Mouse (Mus musculus) hindbrain, embryonic 10.5 days (tissue): Measurements from ENCODE around the gene Nr2c1. TPM values are rescaled to one million over a fixed set of nuclear protein-coding genes. Genes with fewer than 3 reads are reported as not detected.

ENCODE experiments used
- DNase-seq: peaks from one replicate; pipeline ENCODE4 v3.0.0-alpha.2; 2017; ENCODE audit warnings: low spot score
- H3K27ac ChIP-seq: fragments of 300-500 bp; sonication (generic); 2 replicates; pipeline ENCODE4 v1.5.1; 2016; ENCODE audit warnings: mild to moderate bottlenecking, moderate library complexity
- H3K27me3 ChIP-seq: fragments of 300-500 bp; sonication (generic); 2 replicates; pipeline ENCODE4 v1.6.1; 2016; ENCODE audit warnings: mild to moderate bottlenecking; ENCODE audit not compliant: poor library complexity, insufficient read depth, severe bottlenecking
- H3K36me3 ChIP-seq: fragments of 300-500 bp; sonication (generic); 2 replicates; pipeline ENCODE4 v1.6.1; 2016; ENCODE audit warnings: mild to moderate bottlenecking, moderate library complexity
- H3K4me1 ChIP-seq: fragments of 300-500 bp; sonication (generic); replicated peaks from 2 replicates; pipeline ENCODE4 v1.6.1; 2016; ENCODE audit warnings: mild to moderate bottlenecking
- H3K4me3 ChIP-seq: fragments of 300-500 bp; sonication (generic); 2 replicates; pipeline ENCODE4 v1.5.1; 2016; ENCODE audit warnings: mild to moderate bottlenecking, moderate library complexity
- H3K9me3 ChIP-seq: fragments of 300-500 bp; sonication (generic); 2 replicates; pipeline ENCODE4 v1.6.1; 2016; ENCODE audit warnings: mild to moderate bottlenecking, moderate library complexity
- WGBS: fragments of 180-500 bp; shearing (Covaris S2); methylation state at CpG from one replicate; pipeline ENCODE4 v1.1.7; 2016; 5-methylcytosine and 5-hydroxymethylcytosine counted together
- polyA plus RNA-seq: library from polyadenylated mRNA; unstranded; fragments of >200 nt; fragmentation: Nextera tagmentation; extraction: Ambion mirVana; gene quantifications from 2 replicates; pipeline ENCODE4 v1.2.1, GENCODE M21; 2016

Gene Nr2c1
- 12.1 and 13.6 TPM in 2 replicates for polyA plus RNA-seq

GRCm38 (mm10) chr10:94147756-94148531 is at the start of gene Nr2c1:
Gene Nr2c1 (plus strand): TSS chr10:94148023.
- Histone ChIP-seq H3K27me3 (no peaks in the 10 kb centered on the region), H3K4me3 (peak within 1 kb of the TSS; percentile 94), H3K9me3 (no peaks in the 10 kb centered on the region), H3K36me3 (peaks cover 9% of the 10 kb centered on the region), H3K4me1 (peaks cover 27% of the 10 kb centered on the region), H3K27ac (peak within 1 kb of the TSS; percentile 97)
- WGBS = under 1% methylated on average over 64 of the region's 64 CpGs
- peak; percentile 91 for DNase-seq

- no peak for DNase-seq
- peaks cover 39% of the 10 kb centered on the region for H3K4me1 ChIP-seq
- H3K27me3 ChIP-seq = 0 out of 2 replicates have a peak, but pooled peaks cover 7% of the 10 kb centered on the region
- no peak overlapping the region for H3K4me3 ChIP-seq
- 87% methylated on average over 3 of the region's 3 CpGs for WGBS
- peak overlapping the region; percentile 62; the same call in 1 of the 2 replicates for H3K27ac ChIP-seq
- H3K9me3 ChIP-seq = 0 out of 2 replicates have a peak, but pooled peaks cover 3% of the 10 kb centered on the region
- H3K36me3 ChIP-seq = peaks cover 22% of the 10 kb centered on the region
Observed at GRCm38 (mm10) chr10:94098100-94098499, 49.7 kb upstream of the Nr2c1 start.

GRCm38 (mm10) chr10:94105498-94105897 is 42.3 kb upstream of the Nr2c1 start:
- 94% methylated on average over 10 of the region's 10 CpGs for WGBS

GRCm38 (mm10) chr10:94107168-94107567 is 40.7 kb upstream of the Nr2c1 start:
- H3K4me3 ChIP-seq = no peak overlapping the region
- H3K36me3 ChIP-seq = peaks cover 46% of the 10 kb centered on the region
- no peak for DNase-seq
- 89% methylated on average over 4 of the region's 4 CpGs for WGBS
- no peaks in the 10 kb centered on the region for H3K27me3 ChIP-seq
- no peaks in the 10 kb centered on the region for H3K9me3 ChIP-seq
- H3K4me1 ChIP-seq = no peaks in the 10 kb centered on the region
- no peak overlapping the region for H3K27ac ChIP-seq

More at GRCm38 (mm10) chr10:94105498-94105897, 42.3 kb upstream of the Nr2c1 start:
- Histone ChIP-seq H3K9me3 (no peaks in the 10 kb centered on the region), H3K4me1 (no peaks in the 10 kb centered on the region), H3K36me3 (peaks cover 51% of the 10 kb centered on the region), H3K4me3 (no peak overlapping the region), H3K27ac (no peak overlapping the region), H3K27me3 (no peaks in the 10 kb centered on the region)
- no peak for DNase-seq

- Histone ChIP-seq H3K27ac (no peak overlapping the region), H3K36me3 (peaks cover 42% of the 10 kb centered on the region), H3K9me3 (no peaks in the 10 kb centered on the region), H3K4me1 (no peaks in the 10 kb centered on the region), H3K27me3 (no peaks in the 10 kb centered on the region), H3K4me3 (no peak overlapping the region)
- no peak for DNase-seq
- 95% methylated on average over 7 of the region's 7 CpGs for WGBS
Observed at GRCm38 (mm10) chr10:94107607-94108006, 40.2 kb upstream of the Nr2c1 start.

- peaks cover 32% of the 10 kb centered on the region for H3K36me3 ChIP-seq
- WGBS = 96% methylated on average over 6 of the region's 6 CpGs
- H3K27me3 ChIP-seq = no peaks in the 10 kb centered on the region
- H3K9me3 ChIP-seq = no peaks in the 10 kb centered on the region
- no peak overlapping the region for H3K4me3 ChIP-seq
- no peak for DNase-seq
- no peak overlapping the region for H3K27ac ChIP-seq
- no peaks in the 10 kb centered on the region for H3K4me1 ChIP-seq
Observed at GRCm38 (mm10) chr10:94108791-94109190, 39.0 kb upstream of the Nr2c1 start.

- H3K4me1 ChIP-seq = 0 out of 2 replicates have a peak, but pooled peaks cover 9% of the 10 kb centered on the region
- no peak overlapping the region for H3K4me3 ChIP-seq
- 83% methylated on average over 9 of the region's 9 CpGs for WGBS
- H3K27ac ChIP-seq = no peak overlapping the region
- no peaks in the 10 kb centered on the region for H3K9me3 ChIP-seq
- DNase-seq = no peak
- H3K27me3 ChIP-seq = no peaks in the 10 kb centered on the region
- peaks cover 14% of the 10 kb centered on the region for H3K36me3 ChIP-seq
Observed at GRCm38 (mm10) chr10:94110834-94111754, 36.7 kb upstream of the Nr2c1 start.

GRCm38 (mm10) chr10:94112207-94112606 is 35.6 kb upstream of the Nr2c1 start:
- Histone ChIP-seq H3K27ac (no peak overlapping the region), H3K4me3 (no peak overlapping the region)
- 85% methylated on average over 3 of the region's 3 CpGs for WGBS

GRCm38 (mm10) chr10:94115893-94116599 is 31.8 kb upstream of the Nr2c1 start:
- Histone ChIP-seq H3K36me3 (peaks cover 8% of the 10 kb centered on the region), H3K9me3 (no peaks in the 10 kb centered on the region), H3K27ac (no peak overlapping the region), H3K27me3 (no peaks in the 10 kb centered on the region), H3K4me1 (0 out of 2 replicates have a peak, but pooled peaks cover 10% of the 10 kb centered on the region), H3K4me3 (no peak overlapping the region)
- 40% methylated on average over 6 of the region's 6 CpGs for WGBS
- peak; percentile 72 for DNase-seq

More at GRCm38 (mm10) chr10:94112207-94112606, 35.6 kb upstream of the Nr2c1 start:
- Histone ChIP-seq H3K4me1 (0 out of 2 replicates have a peak, but pooled peaks cover 10% of the 10 kb centered on the region), H3K9me3 (no peaks in the 10 kb centered on the region), H3K36me3 (peaks cover 13% of the 10 kb centered on the region), H3K27me3 (no peaks in the 10 kb centered on the region)
- no peak for DNase-seq

- no peak for DNase-seq
- 91% methylated on average over 12 of the region's 12 CpGs for WGBS
- Histone ChIP-seq H3K4me1 (0 out of 2 replicates have a peak, but pooled peaks cover 10% of the 10 kb centered on the region), H3K4me3 (no peak overlapping the region), H3K36me3 (peaks cover 12% of the 10 kb centered on the region), H3K9me3 (no peaks in the 10 kb centered on the region), H3K27me3 (no peaks in the 10 kb centered on the region), H3K27ac (no peak overlapping the region)
Observed at GRCm38 (mm10) chr10:94116781-94117340, 31.0 kb upstream of the Nr2c1 start.

- Histone ChIP-seq H3K4me3 (no peak overlapping the region), H3K27me3 (no peaks in the 10 kb centered on the region), H3K36me3 (peaks cover 21% of the 10 kb centered on the region), H3K9me3 (no peaks in the 10 kb centered on the region), H3K4me1 (0 out of 2 replicates have a peak, but pooled peaks cover 10% of the 10 kb centered on the region), H3K27ac (no peak overlapping the region)
- no peak for DNase-seq
- WGBS = 92% methylated on average over 3 of the region's 3 CpGs
Observed at GRCm38 (mm10) chr10:94117916-94118315, 29.9 kb upstream of the Nr2c1 start.

- Histone ChIP-seq H3K4me3 (no peak overlapping the region), H3K9me3 (no peaks in the 10 kb centered on the region), H3K36me3 (peaks cover 32% of the 10 kb centered on the region), H3K27me3 (no peaks in the 10 kb centered on the region), H3K27ac (no peak overlapping the region), H3K4me1 (0 out of 2 replicates have a peak, but pooled peaks cover 10% of the 10 kb centered on the region)
- no peak for DNase-seq
- 95% methylated on average over 7 of the region's 7 CpGs for WGBS
Observed at GRCm38 (mm10) chr10:94118993-94119392, 28.8 kb upstream of the Nr2c1 start.
